ENCODE assay signal across 33 mouse cellular contexts in the genomic region with DNA sequence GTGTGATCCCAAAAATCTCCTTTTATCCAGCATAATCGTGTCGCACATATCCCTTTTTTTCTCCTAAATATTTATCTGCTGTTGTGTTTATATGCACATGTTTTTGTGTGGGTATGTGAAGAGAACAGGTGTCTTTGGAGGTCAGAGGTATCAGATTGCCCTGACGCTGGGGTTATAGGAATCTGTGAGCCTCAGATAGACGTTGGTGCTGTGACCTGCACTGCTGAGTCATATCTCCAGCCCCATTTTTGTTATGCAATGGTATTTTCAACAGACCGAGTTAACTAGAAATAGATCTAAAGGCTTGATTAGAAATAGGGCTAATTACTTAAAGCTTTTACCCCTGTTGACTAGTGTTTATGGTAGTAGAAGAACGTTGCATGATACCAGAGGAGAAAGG.
DNase-seq lines count a peak whose midpoint lies in the region; ATAC-seq and TF ChIP-seq lines count a peak whose summit lies in the region.
"Had no signal": no experiment of that assay in that cellular context is flagged by ENCODE, and none has a peak within 500 bp of the region (broad histone marks: within the 10 kb centered on the region; RNA-seq: fewer than 3 reads in every experiment).

No protein-coding gene starts in this region.

- no peak overlapping the region for H3K4me2 ChIP-seq in liver, embryonic 15.5 days
- H3K4me2 ChIP-seq in neural tube, embryonic 15.5 days = no peak overlapping the region
- H3K4me2 ChIP-seq: embryonic facial prominence, embryonic 13.5 days; heart, embryonic 15.5 days; hindbrain, embryonic 12.5 days; limb, embryonic 12.5 days; midbrain, embryonic 11.5 days had no signal

- H3K27me3 ChIP-seq in liver, embryonic 15.5 days = no peaks in the 10 kb centered on the region
- no peaks in the 10 kb centered on the region for H3K27me3 ChIP-seq in neural tube, embryonic 15.5 days (replicated peaks)
- H3K27me3 ChIP-seq: embryonic facial prominence, embryonic 13.5 days; heart, embryonic 15.5 days; hindbrain, embryonic 12.5 days; limb, embryonic 12.5 days had no signal

- no peak for DNase-seq in gastrocnemius, adult 2 months
- no peak for DNase-seq in gastrocnemius, postnatal 10 days
- no peak for DNase-seq in kidney, postnatal 4 days
- DNase-seq in thymus, postnatal 4 days = no peak
- DNase-seq: adrenal gland, adult 8-10 months; cerebellum, adult 9-10 months; cerebellum, postnatal 36 days; embryo, embryonic 11 days; heart, adult 11 months; heart, postnatal 36 days; kidney, adult 8-10 months; kidney, postnatal 14 days; lung, adult 2 months; lung, postnatal 10 days; right cerebral cortex, postnatal 4 days; thymus, adult 2 months had no signal

- TF ChIP-seq CTCF in gastrocnemius, adult 2 months (IDR thresholded peaks at IDR 0.05) = no peak

- peak; percentile 79; the same call in 1 of the 2 replicates for ATAC-seq in common myeloid progenitor, adult 5-6 weeks (replicated peaks; ENCODE audit: low read depth, poor library complexity, severe bottlenecking)
- 0 out of 2 replicates have a peak, but pooled peaks have one; percentile 44 for ATAC-seq in liver, embryonic 15.5 days (ENCODE audit: insufficient read depth)
- peak; percentile 96 for ATAC-seq in megakaryocyte-erythroid progenitor cell, adult 5-6 weeks (replicated peaks; ENCODE audit: low FRiP score, low TSS enrichment, poor library complexity, severe bottlenecking)
- no peak for ATAC-seq in neural tube, embryonic 15.5 days (ENCODE audit: low FRiP score)
- ATAC-seq: activated CD4-positive, CD25-positive, alpha-beta regulatory T cell, adult 4 months; forebrain, embryonic 16.5 days; hindbrain, postnatal 0 days; intestine, embryonic 16.5 days; midbrain, embryonic 16.5 days had no signal

- H3K9ac ChIP-seq in liver, embryonic 15.5 days = no peak overlapping the region
- no peak overlapping the region for H3K9ac ChIP-seq in neural tube, embryonic 15.5 days (replicated peaks)
- H3K9ac ChIP-seq: embryonic facial prominence, embryonic 13.5 days; heart, embryonic 15.5 days; hindbrain, embryonic 12.5 days; limb, embryonic 12.5 days had no signal

- WGBS in liver, embryonic 15.5 days (ENCODE audit: insufficient replicate concordance) = 21% methylated on average over 6 of the region's 6 CpGs
- 77% methylated on average over 6 of the region's 6 CpGs for WGBS in neural tube, embryonic 15.5 days

- H3K36me3 ChIP-seq in liver, embryonic 15.5 days (replicated peaks) = no peaks in the 10 kb centered on the region
- no peaks in the 10 kb centered on the region for H3K36me3 ChIP-seq in neural tube, embryonic 15.5 days
- H3K36me3 ChIP-seq: embryonic facial prominence, embryonic 13.5 days; forebrain, embryonic 10.5 days; heart, embryonic 10.5 days; heart, embryonic 15.5 days; hindbrain, embryonic 12.5 days; limb, embryonic 12.5 days had no signal

- H3K4me1 ChIP-seq in liver, embryonic 15.5 days (replicated peaks) = 0 out of 2 replicates have a peak, but pooled peaks cover 6% of the 10 kb centered on the region
- no peaks in the 10 kb centered on the region for H3K4me1 ChIP-seq in neural tube, embryonic 15.5 days
- H3K4me1 ChIP-seq: embryonic facial prominence, embryonic 13.5 days; heart, embryonic 10.5 days; heart, embryonic 15.5 days; hindbrain, embryonic 12.5 days; limb, embryonic 12.5 days had no signal

- H3K27ac ChIP-seq in gastrocnemius, adult 2 months = peak overlapping the region; percentile 38; the same call in 1 of the 2 replicates
- H3K27ac ChIP-seq in liver, embryonic 15.5 days (replicated peaks) = no peak overlapping the region
- no peak overlapping the region for H3K27ac ChIP-seq in neural tube, embryonic 15.5 days (replicated peaks)
- H3K27ac ChIP-seq: embryonic facial prominence, embryonic 13.5 days; forebrain, embryonic 10.5 days; heart, embryonic 10.5 days; heart, embryonic 15.5 days; hindbrain, embryonic 12.5 days; hindbrain, postnatal 0 days; limb, embryonic 12.5 days; macrophage had no signal

- no peaks in the 10 kb centered on the region for H3K9me3 ChIP-seq in liver, embryonic 15.5 days (replicated peaks)
- no peaks in the 10 kb centered on the region for H3K9me3 ChIP-seq in neural tube, embryonic 15.5 days (replicated peaks)
- H3K9me3 ChIP-seq: embryonic facial prominence, embryonic 13.5 days; forebrain, embryonic 10.5 days; heart, embryonic 10.5 days; heart, embryonic 15.5 days; hindbrain, embryonic 12.5 days had no signal

- intact Hi-C loops in gastrocnemius, adult 2 months (cut with DNase I) = no loop called here

- no peak overlapping the region for H3K4me3 ChIP-seq in gastrocnemius, adult 2 months
- H3K4me3 ChIP-seq in liver, embryonic 15.5 days (replicated peaks) = no peak overlapping the region
- no peak overlapping the region for H3K4me3 ChIP-seq in neural tube, embryonic 15.5 days (replicated peaks)
- H3K4me3 ChIP-seq: embryonic facial prominence, embryonic 13.5 days; forebrain, embryonic 10.5 days; heart, embryonic 10.5 days; heart, embryonic 15.5 days; hindbrain, embryonic 12.5 days; limb, embryonic 12.5 days had no signal
